Mouse (Mus musculus): ENCODE measurements around the gene Actr3b. TPM values are rescaled to one million over a fixed set of nuclear protein-coding genes. Genes with fewer than 3 reads are reported as not detected.

Actr3b gene
- polyA plus RNA-seq, 1 experiment from 2014 or later, result 28.9 TPM

- H3K27ac ChIP-seq (replicated peaks; ENCODE audit: low read depth, low read length), result no peak overlapping the region
- H3K4me1 ChIP-seq (ENCODE audit: control insufficient read depth, insufficient read depth, low read length), result no peaks in the 10 kb centered on the region
- no peak overlapping the region for H3K4me3 ChIP-seq (replicated peaks; ENCODE audit: low read depth, low read length)
- no peak for ATAC-seq (ENCODE audit: low FRiP score, low TSS enrichment)
- H3K4me2 ChIP-seq (ENCODE audit: low read length), result no peak overlapping the region
- H3K9me3 ChIP-seq (ENCODE audit: control insufficient read depth, low read length), result 0 out of 2 replicates have a peak, but pooled peaks cover 1% of the 10 kb centered on the region
- no peaks in the 10 kb centered on the region for H3K36me3 ChIP-seq (ENCODE audit: control insufficient read depth, insufficient read depth, low read length)
- no peak for DNase-seq
- no peaks in the 10 kb centered on the region for H3K27me3 ChIP-seq (ENCODE audit: control insufficient read depth, insufficient read depth, low read length)
- H3K9ac ChIP-seq (replicated peaks; ENCODE audit: low read length), result no peak overlapping the region
- WGBS, result 53% methylated on average over 3 of the region's 3 CpGs
These were observed 130.1 kb downstream of the Actr3b start for GRCm38 (mm10) chr5:25889746-25890382.

DNA sequence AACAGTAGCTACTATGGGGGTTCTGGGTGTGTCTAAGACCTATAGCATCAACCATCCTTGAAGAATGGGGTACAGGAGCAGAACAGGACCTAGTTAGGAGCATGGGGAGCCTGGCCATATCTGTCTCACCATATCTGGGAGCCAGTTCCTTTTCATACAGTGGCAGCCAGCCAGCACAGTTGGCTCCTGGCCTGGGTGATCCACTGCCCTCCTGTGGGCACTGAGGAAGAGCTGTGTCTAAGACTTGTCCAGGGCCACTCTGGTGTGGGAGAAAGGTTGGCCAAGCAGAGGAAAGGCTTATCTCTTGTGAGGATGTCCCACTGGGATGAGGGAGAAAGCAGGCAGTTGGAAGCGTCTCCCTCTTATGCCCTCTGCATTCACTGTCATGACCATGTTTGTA lies 131.5 kb downstream of the Actr3b start:
- ATAC-seq (ENCODE audit: low FRiP score, low TSS enrichment), result no peak
- WGBS, result 80% methylated on average over 1 of the region's 1 CpGs
- DNase-seq, result no peak

More for the DNA sequence above, 131.5 kb downstream of the Actr3b start:
- H3K9ac ChIP-seq (replicated peaks; ENCODE audit: low read length), result no peak overlapping the region
- no peaks in the 10 kb centered on the region for H3K27me3 ChIP-seq (ENCODE audit: control insufficient read depth, insufficient read depth, low read length)
- no peak overlapping the region for H3K4me2 ChIP-seq (ENCODE audit: low read length)
- no peak overlapping the region for H3K4me3 ChIP-seq (replicated peaks; ENCODE audit: low read depth, low read length)
- no peaks in the 10 kb centered on the region for H3K36me3 ChIP-seq (ENCODE audit: control insufficient read depth, insufficient read depth, low read length)
- H3K9me3 ChIP-seq (ENCODE audit: control insufficient read depth, low read length), result no peaks in the 10 kb centered on the region
- H3K27ac ChIP-seq (replicated peaks; ENCODE audit: low read depth, low read length), result no peak overlapping the region
- no peaks in the 10 kb centered on the region for H3K4me1 ChIP-seq (ENCODE audit: control insufficient read depth, insufficient read depth, low read length)

Other genes starting within 250 kb of the Actr3b start
- 0.22 TPM in 1 of 2 replicates, not detected in the other for gene Cct8l1, start 243.9 kb upstream of the Actr3b start, polyA plus RNA-seq (2014; fragmentation: Nextera tagmentation; extraction: Ambion mirVana)
- gene Xrcc2, start 54.2 kb upstream of the Actr3b start, polyA plus RNA-seq (2014; fragmentation: Nextera tagmentation; extraction: Ambion mirVana), result 4.4 TPM in 2 replicates
- gene Gm21663, start 182.4 kb downstream of the Actr3b start, polyA plus RNA-seq (2014; fragmentation: Nextera tagmentation; extraction: Ambion mirVana), result not detected in 2 replicates
- 0.09 and 0.18 TPM in 2 replicates for gene Gm21671, start 194.4 kb downstream of the Actr3b start, polyA plus RNA-seq (2014; fragmentation: Nextera tagmentation; extraction: Ambion mirVana)
- gene Gm21680, start 212.7 kb downstream of the Actr3b start, polyA plus RNA-seq (2014; fragmentation: Nextera tagmentation; extraction: Ambion mirVana), result 0.18 TPM in 1 of 2 replicates, not detected in the other
- gene Gm21698, start 228.7 kb downstream of the Actr3b start, polyA plus RNA-seq (2014; fragmentation: Nextera tagmentation; extraction: Ambion mirVana), result 0.28 TPM in 1 of 2 replicates, not detected in the other
- gene Gm1979, start 244.8 kb downstream of the Actr3b start, polyA plus RNA-seq (2014; fragmentation: Nextera tagmentation; extraction: Ambion mirVana), result 0.19 and 0.36 TPM in 2 replicates